Mouse (Mus musculus) olfactory bulb, adult 2 months (tissue): ENCODE measurements around the gene Arrb1. TPM values are rescaled to one million over a fixed set of nuclear protein-coding genes. Genes with fewer than 3 reads are reported as not detected.
A peak's percentile ranks its signal among the peaks of the same experiment; 100 is the strongest.

Source experiments
- H3K27ac ChIP-seq: fragments of 200-500 bp; 2 replicates; pipeline ENCODE4 v1.5.1; 2012; ENCODE audit warnings: low read depth, low read length; ENCODE audit not compliant: insufficient read depth
- H3K4me1 ChIP-seq: fragments of 200-500 bp; 2 replicates; pipeline ENCODE4 v1.6.1; 2012; ENCODE audit warnings: low read length; ENCODE audit not compliant: control insufficient read depth, insufficient read depth
- H3K4me3 ChIP-seq: fragments of 200-500 bp; 2 replicates; pipeline ENCODE4 v1.5.1; 2012; ENCODE audit warnings: mild to moderate bottlenecking, low read depth, low read length, moderate library complexity; ENCODE audit not compliant: insufficient read depth
- CTCF ChIP-seq: fragments of 200-500 bp; IDR thresholded peaks from 2 replicates; pipeline ENCODE4 v1.5.1; 2012; ENCODE audit warnings: low read depth, mild to moderate bottlenecking, low read length, moderate library complexity; ENCODE audit not compliant: insufficient read depth
- POLR2A ChIP-seq: fragments of 200-500 bp; IDR thresholded peaks from 2 replicates; pipeline ENCODE4 v1.6.1; 2012; ENCODE audit warnings: mild to moderate bottlenecking, low read depth, low read length, moderate library complexity; ENCODE audit not compliant: insufficient read depth
- WGBS: fragments of 180-500 bp; shearing (Covaris S2); methylation state at CpG from one replicate; pipeline ENCODE4 v1.1.7; 2018; 5-methylcytosine and 5-hydroxymethylcytosine counted together
- polyA plus RNA-seq: library from polyadenylated mRNA; stranded (reverse); fragments of >200 nt; gene quantifications from 2 replicates; pipeline ENCODE4 v1.2.4, GENCODE M21; 2012; ENCODE audit warnings: low replicate concordance; ENCODE audit not compliant: missing spikeins, insufficient read depth, insufficient read length

Arrb1 gene
- polyA plus RNA-seq, 1 experiment, result not detected

GRCm38 (mm10) chr7:99603875-99604662, 68.8 kb downstream of the Arrb1 start:
- WGBS, result 69% methylated on average over 8 of the region's 8 CpGs
- TF ChIP-seq POLR2A (no peak), CTCF (no peak)
- Histone ChIP-seq H3K4me1 (no peaks in the 10 kb centered on the region), H3K27ac (no peak overlapping the region), H3K4me3 (no peak overlapping the region)

GRCm38 (mm10) chr7:99605058-99605457, 69.8 kb downstream of the Arrb1 start:
- H3K27ac ChIP-seq, result no peak overlapping the region
- no peak overlapping the region for H3K4me3 ChIP-seq
- 88% methylated on average over 2 of the region's 2 CpGs for WGBS
- H3K4me1 ChIP-seq, result no peaks in the 10 kb centered on the region
- TF ChIP-seq CTCF (no peak), POLR2A (no peak)

GRCm38 (mm10) chr7:99606303-99606702, 71.0 kb downstream of the Arrb1 start:
- 88% methylated on average over 11 of the region's 11 CpGs for WGBS
- Histone ChIP-seq H3K4me3 (no peak overlapping the region), H3K4me1 (no peaks in the 10 kb centered on the region), H3K27ac (no peak overlapping the region)
- TF ChIP-seq POLR2A (no peak), CTCF (no peak)

DNA sequence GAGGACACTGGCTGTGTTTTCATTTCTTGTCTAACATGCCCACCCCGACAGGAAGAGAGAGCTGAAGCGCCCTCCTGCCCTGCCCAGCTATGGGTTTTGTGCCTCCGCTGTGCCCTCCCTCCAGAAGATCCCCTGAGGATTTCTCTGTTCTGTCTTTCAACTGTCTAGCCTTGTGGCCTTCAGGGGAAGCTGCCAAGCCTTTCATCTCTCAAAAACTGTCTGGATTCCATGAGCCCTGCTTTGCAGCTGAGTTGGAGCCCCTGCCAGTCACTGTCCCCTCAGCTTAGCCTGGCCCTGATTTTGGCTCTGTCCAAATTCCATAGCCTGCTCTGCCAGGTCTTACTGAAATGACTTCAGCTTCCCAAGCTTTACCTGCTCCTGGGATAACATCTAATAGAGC, 71.5 kb downstream of the Arrb1 start:
- Histone ChIP-seq H3K4me3 (no peak overlapping the region), H3K4me1 (no peaks in the 10 kb centered on the region), H3K27ac (no peak overlapping the region)
- 74% methylated on average over 3 of the region's 3 CpGs for WGBS
- TF ChIP-seq POLR2A, result no peak

DNA sequence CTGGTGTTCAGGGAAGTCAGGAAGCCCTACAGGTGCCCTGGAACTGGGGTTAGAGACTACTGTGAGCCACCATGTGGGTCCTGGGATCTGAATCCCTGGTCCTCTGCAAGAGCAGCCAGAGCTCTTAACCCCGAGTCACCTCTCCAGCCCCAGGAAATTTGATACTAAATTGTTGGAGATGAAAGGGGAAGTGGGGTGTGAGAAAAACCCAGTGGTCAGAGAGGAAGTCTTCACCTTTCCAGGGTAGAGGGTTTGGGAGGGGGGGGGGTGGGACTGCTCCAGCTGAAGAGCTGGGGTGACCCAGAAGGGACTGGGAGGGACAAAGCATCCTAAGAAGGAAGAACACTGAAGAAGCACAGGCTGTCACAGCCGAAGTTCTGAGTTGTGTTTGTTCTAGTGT, 72.4 kb downstream of the Arrb1 start:
- Histone ChIP-seq H3K4me3 (no peak overlapping the region), H3K27ac (no peak overlapping the region), H3K4me1 (no peaks in the 10 kb centered on the region)
- no peak for TF ChIP-seq POLR2A
- TF ChIP-seq CTCF, result no peak
- WGBS, result 75% methylated on average over 2 of the region's 2 CpGs

- TF ChIP-seq CTCF (no peak), POLR2A (no peak)
- no peaks in the 10 kb centered on the region for H3K4me1 ChIP-seq
- H3K4me3 ChIP-seq, result no peak overlapping the region
- WGBS, result 76% methylated on average over 2 of the region's 2 CpGs
- no peak overlapping the region for H3K27ac ChIP-seq
Measured at GRCm38 (mm10) chr7:99618264-99618663, 83.0 kb downstream of the Arrb1 start.

- H3K4me3 ChIP-seq, result no peak overlapping the region
- H3K4me1 ChIP-seq, result no peaks in the 10 kb centered on the region
- no peak overlapping the region for H3K27ac ChIP-seq
- WGBS, result 6% methylated on average over 3 of the region's 3 CpGs
- TF ChIP-seq CTCF, result no peak
- TF ChIP-seq POLR2A, result no peak
Measured at GRCm38 (mm10) chr7:99618860-99619259, 83.6 kb downstream of the Arrb1 start.

- Histone ChIP-seq H3K4me1 (peaks cover 22% of the 10 kb centered on the region), H3K27ac (no peak overlapping the region), H3K4me3 (peak overlapping the region; percentile 47)
- WGBS, result under 1% methylated on average over 81 of the region's 81 CpGs
- TF ChIP-seq POLR2A, result no peak
- TF ChIP-seq CTCF, result peak; percentile 84
Measured at GRCm38 (mm10) chr7:99625722-99626375, 90.6 kb downstream of the Arrb1 start.
